Mouse (Mus musculus) right cerebral cortex, adult 2 months (tissue): Measurements from ENCODE around the gene Eif1.
"Not testable (repeated sequence)": the region's sequence is repeated elsewhere in the genome, so short reads cannot be mapped to it uniquely, and the experiment has no call there.

Experiments
- DNase-seq, 2 experiments: peaks; one replicate each; pipeline ENCODE4 v3.0.0; 2021 to 2022; ENCODE audit warnings: low spot score in 2 of 2

Gene Eif1

GRCm38 (mm10) chr11:100352076-100352857 lies 32.6 kb downstream of the Eif1 start:
- DNase-seq: peak; percentile 40 to 53

DNA sequence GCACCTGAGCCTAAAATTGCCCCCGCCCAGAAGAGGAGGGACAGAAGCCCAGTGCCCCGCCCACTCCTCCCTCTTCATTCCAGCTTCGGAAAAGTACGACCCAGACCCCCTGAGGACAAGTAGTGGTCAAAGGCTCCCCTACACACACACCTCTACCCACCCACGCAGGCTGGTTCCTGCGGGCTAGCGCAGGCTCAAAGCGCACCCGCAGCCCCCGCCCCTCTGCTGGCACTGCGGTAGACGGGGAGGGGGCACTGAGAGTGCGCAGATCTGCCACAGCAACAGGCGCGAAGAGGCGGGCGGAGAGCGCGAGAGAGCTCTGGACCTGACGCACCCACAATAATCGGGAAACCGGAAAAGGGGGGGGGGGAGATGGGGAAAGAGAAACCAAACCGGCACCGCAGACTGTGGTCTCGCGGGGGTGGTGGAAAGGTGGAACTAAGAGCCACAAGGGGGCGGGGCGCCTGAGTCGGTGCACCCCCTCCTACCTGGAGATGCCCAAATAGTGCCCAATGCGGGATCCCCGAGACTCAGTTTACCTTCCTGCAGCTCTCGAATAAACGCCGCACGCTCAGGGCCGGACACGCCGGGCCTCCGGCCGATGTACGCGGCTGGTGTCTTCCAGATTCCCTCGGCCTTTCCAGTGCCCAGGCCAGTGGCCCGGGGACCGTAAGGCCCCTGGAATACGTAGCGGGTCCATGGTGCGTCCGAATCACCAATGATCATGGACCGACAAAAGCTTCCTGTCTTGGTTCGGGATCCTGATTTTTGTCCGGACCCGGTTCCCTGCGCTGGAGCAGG lies 35.7 kb downstream of the Eif1 start:
- peak; percentile 61 to 63 for DNase-seq

GRCm38 (mm10) chr11:100355972-100356818 lies 36.5 kb downstream of the Eif1 start, which contains the start of gene Hap1:
TSS of gene Hap1 (minus strand) at chr11:100356128.
- peak; percentile 79 for DNase-seq

- DNase-seq: no peak
Observed at GRCm38 (mm10) chr11:100356819-100357211, 37.1 kb downstream of the Eif1 start.

DNA sequence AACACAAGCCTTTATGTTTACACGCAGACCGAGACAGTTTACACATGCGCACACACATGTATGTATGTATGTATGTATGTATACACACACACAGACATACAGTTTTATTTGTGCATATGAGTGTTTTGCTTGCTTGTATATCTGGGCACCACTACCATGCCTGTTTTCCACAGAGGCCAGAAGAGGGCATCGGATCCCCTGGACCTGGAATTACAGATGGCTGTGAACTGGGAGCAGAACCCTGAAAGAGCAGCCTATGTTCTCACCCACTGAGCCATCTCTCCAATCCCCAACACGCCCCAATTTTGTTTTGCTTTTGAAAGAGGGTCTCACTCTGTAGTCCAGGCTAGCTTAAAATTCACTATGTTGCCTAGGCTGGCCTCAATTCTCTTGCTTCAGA lies 37.7 kb downstream of the Eif1 start:
- no peak for DNase-seq

DNA sequence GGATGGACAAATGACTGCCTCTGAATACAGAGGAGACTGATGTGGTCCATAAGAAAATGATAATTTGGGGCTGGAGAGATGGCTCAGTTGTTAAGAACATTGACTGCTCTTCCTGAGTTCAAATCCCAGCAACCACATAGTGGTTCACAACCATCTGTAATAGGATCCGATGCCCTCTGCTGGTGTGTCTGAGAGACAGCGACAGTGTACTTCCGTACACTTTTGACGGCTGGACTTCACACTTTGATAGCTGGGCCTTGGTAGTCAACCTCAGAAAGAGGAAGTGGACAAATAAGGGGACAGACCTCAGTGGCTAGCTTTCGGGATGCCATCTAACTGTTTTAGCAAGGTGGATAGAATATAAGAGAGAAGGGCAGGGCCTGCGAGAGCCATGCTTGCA lies 40.5 kb downstream of the Eif1 start:
- DNase-seq: no peak

GRCm38 (mm10) chr11:100361059-100361458 lies 41.4 kb downstream of the Eif1 start:
- DNase-seq: not testable (repeated sequence)

- DNase-seq: peak; percentile 85 to 88
Observed at GRCm38 (mm10) chr11:100362209-100362978, 42.7 kb downstream of the Eif1 start.

- DNase-seq: peak; percentile 70 to 73
Observed at GRCm38 (mm10) chr11:100362979-100363562, 43.4 kb downstream of the Eif1 start.

GRCm38 (mm10) chr11:100369145-100369544 lies 49.5 kb downstream of the Eif1 start:
- no peak for DNase-seq

DNA sequence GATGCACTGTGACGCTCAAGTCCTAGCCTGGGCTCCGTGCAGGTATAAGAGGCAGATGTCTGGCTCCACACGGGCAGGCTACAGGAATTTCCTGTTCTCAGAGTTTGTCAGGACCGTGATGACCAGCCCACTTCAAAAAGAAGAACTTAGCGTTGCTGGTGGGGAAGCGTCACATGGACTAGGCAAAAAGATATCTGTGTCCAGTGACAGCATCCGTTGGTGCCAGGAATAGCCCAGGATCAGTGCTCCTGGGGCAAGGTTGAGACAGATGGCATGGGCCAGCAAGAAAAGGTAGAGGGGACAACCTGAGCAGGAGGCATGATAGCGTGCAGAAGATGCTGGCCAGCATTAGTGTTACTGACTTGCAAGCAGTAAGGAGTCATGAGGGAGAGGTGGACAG lies 50.1 kb downstream of the Eif1 start:
- no peak for DNase-seq
